Mouse (Mus musculus) embryo, embryonic 9.5 days (tissue): ENCODE data around the gene Gm14401.
"Not testable (repeated sequence)": the region's sequence is repeated elsewhere in the genome, so short reads cannot be mapped to it uniquely, and the experiment has no call there.

Source experiments
- DNase-seq: peaks from one replicate; pipeline ENCODE4 v3.0.0-alpha.2; 2017; ENCODE audit errors: extremely low spot score

Gm14401 gene

GRCm38 (mm10) chr2:177073432-177074423 is at the start of gene Gm14401:
Gene Gm14401 (plus strand): TSS chr2:177074320.
- DNase-seq: not testable (repeated sequence)

DNA sequence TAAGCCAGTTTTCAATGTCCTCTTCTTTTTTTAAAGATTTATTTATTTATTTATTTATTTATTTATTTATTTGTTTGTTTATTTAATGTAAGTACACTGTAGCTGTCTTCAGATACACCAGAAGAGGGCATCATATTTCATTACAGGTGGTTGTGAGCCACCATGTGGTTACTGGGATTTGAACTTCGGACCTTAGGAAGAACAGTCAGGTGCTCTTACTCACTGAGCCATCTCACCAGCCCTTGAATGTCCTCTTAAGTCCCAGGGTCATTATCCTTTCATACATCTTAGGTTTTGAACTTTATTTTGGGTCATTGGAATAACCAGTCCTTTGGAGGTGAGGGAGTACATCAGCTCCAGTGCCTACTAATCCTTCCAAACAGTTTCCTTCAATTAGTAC is 1.3 kb upstream of the Gm14401 start:
- DNase-seq: not testable (repeated sequence)

DNA sequence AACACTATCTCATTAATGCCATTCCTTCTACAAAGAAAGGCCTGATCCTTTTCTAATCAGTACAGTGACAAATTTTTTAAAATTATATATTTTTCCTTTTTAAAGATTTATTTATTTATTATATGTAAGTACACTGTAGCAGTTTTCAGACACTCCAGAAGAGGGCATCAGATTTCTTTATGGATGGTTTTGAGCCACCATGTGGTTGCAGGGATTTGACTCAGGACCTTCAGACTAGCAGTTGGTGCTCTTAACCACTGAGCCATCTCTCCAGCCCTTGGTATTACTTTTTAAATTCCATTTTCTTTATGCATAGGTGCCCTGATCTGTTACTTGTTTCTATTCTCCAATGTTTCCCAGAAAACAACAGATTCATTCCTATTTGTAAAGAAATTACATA is 895 bp downstream of the Gm14401 start:
- not testable (repeated sequence) for DNase-seq

- DNase-seq: not testable (repeated sequence)
These were observed 5.7 kb downstream of the Gm14401 start for GRCm38 (mm10) chr2:177079866-177080265.

GRCm38 (mm10) chr2:177109086-177109485 is 35.0 kb downstream of the Gm14401 start:
- not testable (repeated sequence) for DNase-seq

GRCm38 (mm10) chr2:177129097-177129496 is 55.0 kb downstream of the Gm14401 start:
- DNase-seq: not testable (repeated sequence)
